Mouse (Mus musculus) megakaryocyte, embryonic 14.5 days (primary cell): Measurements from ENCODE around the gene Zfp367.

ENCODE experiments used
- FLI1 ChIP-seq: IDR thresholded peaks from 2 replicates; pipeline ENCODE4 v1.6.1; 2012; ENCODE audit warnings: low read length, inconsistent platforms, mixed read lengths
- GATA1 ChIP-seq: IDR thresholded peaks from 3 replicates; pipeline ENCODE4 v1.6.1; 2012; ENCODE audit warnings: mixed read lengths, low read length, inconsistent platforms, borderline replicate concordance

DNA sequence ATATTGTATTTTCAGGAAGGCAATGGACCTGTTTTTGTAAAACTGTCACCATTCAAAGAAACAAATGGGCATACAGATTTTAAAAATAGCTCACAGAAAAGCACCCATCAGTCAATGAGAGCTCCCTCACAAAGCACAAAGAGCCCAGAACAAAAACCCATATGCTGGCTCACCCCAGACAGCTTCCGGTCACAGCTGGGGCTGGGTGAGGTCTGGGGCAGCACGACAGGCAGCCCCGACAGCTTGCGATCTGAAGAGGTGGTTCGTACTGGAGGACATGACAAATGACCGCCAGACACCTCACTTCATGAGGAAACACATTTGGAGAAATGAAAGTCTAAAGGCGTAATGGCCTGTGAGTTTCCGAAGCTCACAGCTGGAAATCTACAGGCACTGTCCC is 45.5 kb downstream of the Zfp367 start:
- no peak for TF ChIP-seq GATA1
- no peak for TF ChIP-seq FLI1
